Mouse (Mus musculus) G1E (cell line): ENCODE data around the gene Smad3. TPM values are rescaled to one million over a fixed set of nuclear protein-coding genes. Genes with fewer than 3 reads are reported as not detected.

Experiments
- ATAC-seq: 2 replicates; pipeline ENCODE4 v1.8.0; 2016; ENCODE audit warnings: mild to moderate bottlenecking; ENCODE audit not compliant: insufficient number of reproducible peaks, poor library complexity, low FRiP score, severe bottlenecking; ENCODE audit errors: extremely low read depth
- DNase-seq: peaks from one replicate; pipeline ENCODE4 v3.0.0; 2012; ENCODE audit warnings: low spot score
- H3K27me3 ChIP-seq: 2 replicates; pipeline ENCODE4 v1.6.1; 2012; ENCODE audit warnings: mild to moderate bottlenecking, low read length, inconsistent platforms; ENCODE audit not compliant: insufficient read depth
- H3K36me3 ChIP-seq: replicated peaks from 2 replicates; pipeline ENCODE3; 2012; ENCODE audit warnings: mild to moderate bottlenecking, inconsistent platforms
- H3K4me1 ChIP-seq: 2 replicates; pipeline ENCODE4 v1.6.1; 2012; ENCODE audit warnings: low read depth, low read length, inconsistent platforms, mixed read lengths; ENCODE audit not compliant: insufficient read depth
- H3K4me3 ChIP-seq: 2 replicates; pipeline ENCODE4 v1.5.1; 2012; ENCODE audit warnings: low read depth, mild to moderate bottlenecking, inconsistent platforms, low read length, moderate library complexity, mixed read lengths
- H3K9me3 ChIP-seq: replicated peaks from 2 replicates; pipeline ENCODE4 v1.6.1; 2012; ENCODE audit warnings: inconsistent platforms
- CTCF ChIP-seq: IDR thresholded peaks from 2 replicates; pipeline ENCODE4 v1.5.1; 2012; ENCODE audit warnings: low read depth, low read length, inconsistent platforms, mixed read lengths
- GATA1 ChIP-seq: IDR thresholded peaks from 2 replicates; pipeline ENCODE4 v1.6.1; 2012; ENCODE audit warnings: borderline replicate concordance, low read length, inconsistent platforms, mixed read lengths
- GATA2 ChIP-seq: IDR thresholded peaks from 2 replicates; pipeline ENCODE4 v1.6.1; 2012; ENCODE audit warnings: low read depth, low read length, inconsistent platforms, borderline replicate concordance
- POLR2AphosphoS5 ChIP-seq: IDR thresholded peaks from 2 replicates; pipeline ENCODE4 v1.6.1; 2012; ENCODE audit warnings: low read depth, low read length, inconsistent platforms; ENCODE audit not compliant: insufficient replicate concordance
- TAL1 ChIP-seq: conservative IDR thresholded peaks from 2 replicates; pipeline ENCODE4 v1.6.1; 2012; ENCODE audit warnings: low read depth, low read length, inconsistent platforms, mixed read lengths
- polyA plus RNA-seq: library from polyadenylated mRNA; stranded (reverse); fragments of >175 nt; gene quantifications from 2 replicates; pipeline ENCODE4 v1.2.3, GENCODE M21; 2012
- total RNA-seq, 2 experiments: library from RNA; stranded (forward) in 1 of 2; stranded (reverse) in 1 of 2; fragments of 200-1000 nt in 1 of 2; fragments of >200 nt in 1 of 2; fragmentation: Nextera tagmentation in 1 of 2; gene quantifications; 2 replicates each; pipeline ENCODE4 v1.2.3; 2014 to 2017

Smad3 gene
- total and polyA plus RNA-seq, 3 experiments: 0.87 to 4.8 (median 1.2) TPM

DNA sequence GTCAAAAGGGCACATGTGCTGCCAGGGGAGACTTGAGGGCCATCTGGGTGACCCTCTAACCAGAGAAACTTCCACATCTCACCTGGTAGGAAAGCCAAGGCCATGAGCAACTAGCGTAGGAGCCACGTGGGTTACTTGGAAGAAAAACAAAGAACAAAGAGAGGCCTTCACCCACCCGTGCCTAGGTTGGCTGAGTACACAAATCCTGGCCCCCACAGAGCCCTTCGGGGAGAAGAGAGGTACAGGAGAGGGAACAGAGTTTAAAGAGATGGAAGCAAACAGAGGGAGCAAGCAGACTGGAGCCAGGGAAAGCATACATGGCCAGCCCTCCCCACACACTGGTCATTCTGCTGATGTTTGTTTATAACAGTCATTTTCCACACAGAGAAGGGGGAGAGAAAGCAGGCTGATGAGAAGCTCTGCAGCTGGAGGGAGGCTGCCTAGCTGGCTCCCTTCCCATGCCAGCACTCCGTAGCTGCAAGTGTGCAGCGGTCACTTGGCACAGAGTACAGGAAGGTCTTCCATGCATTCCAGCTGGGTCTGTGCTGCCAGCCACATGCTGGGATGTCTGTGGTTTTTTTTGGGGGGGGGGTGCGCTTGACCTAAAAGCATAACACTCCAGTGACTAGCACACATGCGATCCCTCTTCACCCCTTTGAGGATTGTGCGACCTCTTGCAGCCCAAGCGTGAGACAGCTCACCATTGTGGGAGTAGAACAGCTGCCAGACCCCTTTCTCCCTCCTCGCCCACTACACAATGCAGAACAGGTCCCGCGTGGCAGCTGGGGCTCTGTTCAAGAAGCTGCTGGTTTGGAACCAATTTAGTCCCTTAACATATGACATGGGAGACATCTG, 92.8 kb downstream of the Smad3 start:
- H3K4me1 ChIP-seq: no peaks in the 10 kb centered on the region
- ATAC-seq: no peak
- H3K4me3 ChIP-seq: no peak overlapping the region
- no peak for TF ChIP-seq GATA2
- no peak for TF ChIP-seq CTCF
- no peak for TF ChIP-seq GATA1
- no peak for TF ChIP-seq POLR2AphosphoS5
- no peak for TF ChIP-seq TAL1
- H3K27me3 ChIP-seq: peaks cover 12% of the 10 kb centered on the region
- H3K36me3 ChIP-seq: peaks cover 8% of the 10 kb centered on the region
- no peak for DNase-seq
- no peaks in the 10 kb centered on the region for H3K9me3 ChIP-seq

- TF ChIP-seq CTCF: no peak
- no peak for TF ChIP-seq GATA1
- TF ChIP-seq TAL1: no peak
- TF ChIP-seq GATA2: no peak
- TF ChIP-seq POLR2AphosphoS5: no peak
- DNase-seq: no peak
- H3K4me1 ChIP-seq: no peaks in the 10 kb centered on the region
- H3K4me3 ChIP-seq: no peak overlapping the region
- no peaks in the 10 kb centered on the region for H3K9me3 ChIP-seq
- peaks cover 17% of the 10 kb centered on the region for H3K27me3 ChIP-seq
- no peak for ATAC-seq
- H3K36me3 ChIP-seq: peaks cover 8% of the 10 kb centered on the region
Observed at GRCm38 (mm10) chr9:63664300-63664745, 93.5 kb downstream of the Smad3 start.

GRCm38 (mm10) chr9:63663222-63663621, 94.6 kb downstream of the Smad3 start:
- H3K27me3 ChIP-seq: peaks cover 25% of the 10 kb centered on the region
- DNase-seq (no peak), ATAC-seq (no peak)
- no peak overlapping the region for H3K4me3 ChIP-seq
- no peaks in the 10 kb centered on the region for H3K4me1 ChIP-seq
- H3K9me3 ChIP-seq: no peaks in the 10 kb centered on the region
- TF ChIP-seq TAL1 (no peak), GATA2 (no peak), CTCF (no peak), POLR2AphosphoS5 (no peak), GATA1 (no peak)
- peaks cover 8% of the 10 kb centered on the region for H3K36me3 ChIP-seq

DNA sequence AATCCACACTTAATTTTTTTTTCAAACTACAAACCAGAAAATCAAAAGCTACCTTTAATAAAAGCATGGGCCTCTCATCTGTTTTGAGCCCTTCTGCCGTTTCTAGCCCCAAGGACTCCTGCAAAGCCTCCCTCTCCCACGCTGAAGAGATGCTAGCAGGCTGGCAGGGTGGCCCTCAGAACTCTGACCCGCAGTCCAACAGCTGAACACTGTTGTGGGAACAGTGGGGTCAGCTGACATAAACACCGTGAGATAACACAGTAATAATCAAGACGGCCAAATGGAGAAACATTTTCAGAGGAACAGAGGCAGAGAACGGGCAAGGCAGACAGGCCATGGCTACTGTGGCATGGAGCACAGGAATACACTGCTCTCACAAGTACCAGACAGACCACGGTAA, 95.0 kb downstream of the Smad3 start:
- Histone ChIP-seq H3K4me3 (no peak overlapping the region), H3K36me3 (peaks cover 8% of the 10 kb centered on the region), H3K27me3 (peaks cover 27% of the 10 kb centered on the region), H3K4me1 (no peaks in the 10 kb centered on the region), H3K9me3 (no peaks in the 10 kb centered on the region)
- ATAC-seq: no peak
- TF ChIP-seq POLR2AphosphoS5: no peak
- TF ChIP-seq GATA1: no peak
- TF ChIP-seq TAL1: no peak
- no peak for TF ChIP-seq CTCF
- TF ChIP-seq GATA2: no peak
- DNase-seq: no peak

GRCm38 (mm10) chr9:63660691-63661090, 97.1 kb downstream of the Smad3 start:
- Histone ChIP-seq H3K27me3 (peaks cover 36% of the 10 kb centered on the region), H3K4me3 (no peak overlapping the region), H3K4me1 (no peaks in the 10 kb centered on the region), H3K36me3 (peaks cover 3% of the 10 kb centered on the region), H3K9me3 (no peaks in the 10 kb centered on the region)
- TF ChIP-seq POLR2AphosphoS5 (no peak), TAL1 (no peak), GATA1 (no peak), GATA2 (no peak), CTCF (no peak)
- DNase-seq: no peak
- no peak for ATAC-seq

- no peak for DNase-seq
- H3K36me3 ChIP-seq: peaks cover 8% of the 10 kb centered on the region
- peaks cover 41% of the 10 kb centered on the region for H3K27me3 ChIP-seq
- no peaks in the 10 kb centered on the region for H3K9me3 ChIP-seq
- H3K4me3 ChIP-seq: no peak overlapping the region
- no peaks in the 10 kb centered on the region for H3K4me1 ChIP-seq
- no peak for TF ChIP-seq POLR2AphosphoS5
- TF ChIP-seq CTCF: no peak
- TF ChIP-seq TAL1: no peak
- no peak for TF ChIP-seq GATA2
- no peak for TF ChIP-seq GATA1
- no peak for ATAC-seq
Observed at GRCm38 (mm10) chr9:63660061-63660460, 97.7 kb downstream of the Smad3 start.
